Mouse (Mus musculus) midbrain, embryonic 16.5 days (tissue): ENCODE data around the gene Nell1. TPM values are rescaled to one million over a fixed set of nuclear protein-coding genes. Genes with fewer than 3 reads are reported as not detected.
"Not testable (repeated sequence)": the region's sequence is repeated elsewhere in the genome, so short reads cannot be mapped to it uniquely, and the experiment has no call there.

ENCODE experiments used
- ATAC-seq: fragments of 200-750 bp; cut with Nextera tagmentation; 2 replicates; pipeline ENCODE4 v1.8.0; 2017; ENCODE audit warnings: moderate TSS enrichment
- H3K27ac ChIP-seq: fragments of 300-500 bp; sonication (generic); 2 replicates; pipeline ENCODE4 v1.5.1; 2014; ENCODE audit warnings: mild to moderate bottlenecking, low read length, mixed read lengths
- H3K27me3 ChIP-seq: fragments of 300-500 bp; sonication (generic); 2 replicates; pipeline ENCODE4 v1.6.1; 2014; ENCODE audit warnings: low read depth, low read length, mixed read lengths; ENCODE audit not compliant: control insufficient read depth, insufficient read depth
- H3K36me3 ChIP-seq: fragments of 300-500 bp; sonication (generic); 2 replicates; pipeline ENCODE4 v1.6.1; 2014; ENCODE audit warnings: mild to moderate bottlenecking, low read length, moderate library complexity, mixed read lengths; ENCODE audit not compliant: control insufficient read depth, insufficient read depth
- H3K4me1 ChIP-seq: fragments of 300-500 bp; sonication (generic); 2 replicates; pipeline ENCODE4 v1.6.1; 2014; ENCODE audit warnings: mild to moderate bottlenecking, low read length, mixed read lengths; ENCODE audit not compliant: control insufficient read depth, insufficient read depth
- H3K4me2 ChIP-seq: fragments of 300-500 bp; sonication (generic); 2 replicates; pipeline ENCODE4 v1.6.1; 2014; ENCODE audit warnings: mild to moderate bottlenecking, low read length, mixed read lengths
- H3K4me3 ChIP-seq: fragments of 300-500 bp; sonication (generic); 2 replicates; pipeline ENCODE4 v1.5.1; 2014; ENCODE audit warnings: low read depth, mild to moderate bottlenecking, low read length, moderate library complexity, mixed read lengths
- H3K9ac ChIP-seq: fragments of 300-500 bp; sonication (generic); 2 replicates; pipeline ENCODE4 v1.6.1; 2014; ENCODE audit warnings: low read depth, low read length, mixed read lengths
- H3K9me3 ChIP-seq: fragments of 300-500 bp; sonication (generic); replicated peaks from 2 replicates; pipeline ENCODE4 v1.6.1; 2014; ENCODE audit warnings: mild to moderate bottlenecking, low read length, mixed read lengths; ENCODE audit not compliant: control insufficient read depth, poor library complexity, severe bottlenecking
- WGBS: fragments of 180-500 bp; shearing (Covaris S2); extraction: QIAGEN DNeasy Blood & Tissue Kit; methylation state at CpG from one replicate; pipeline ENCODE4 v1.1.7; 2014; 5-methylcytosine and 5-hydroxymethylcytosine counted together
- polyA plus RNA-seq: library from polyadenylated mRNA; unstranded; fragments of >200 nt; fragmentation: Nextera tagmentation; extraction: Ambion mirVana; gene quantifications from 2 replicates; pipeline ENCODE4 v1.2.1, GENCODE M21; 2015

The Nell1 gene
- polyA plus RNA-seq: 30.3 and 40.1 TPM in 2 replicates

- under 1% methylated on average over 37 of the region's 52 CpGs for WGBS
- Histone ChIP-seq H3K27ac (peak within 1 kb of the TSS; percentile 71), H3K4me2 (peak within 1 kb of the TSS; percentile 86), H3K4me3 (peak within 1 kb of the TSS; percentile 71), H3K4me1 (peaks cover 10% of the 10 kb centered on the region; the same call in 1 of the 2 replicates), H3K9ac (peak within 1 kb of the TSS; percentile 77), H3K36me3 (no peaks in the 10 kb centered on the region), H3K27me3 (peaks cover 24% of the 10 kb centered on the region; the same call in 1 of the 2 replicates), H3K9me3 (no peaks in the 10 kb centered on the region)
- peak; percentile 81 for ATAC-seq
Observed at GRCm38 (mm10) chr7:49974841-49975440, at the start of gene Nell1. Nell1 (plus strand) TSS chr7:49974864.

GRCm38 (mm10) chr7:49928571-49928970, 46.1 kb upstream of the Nell1 start:
- 65% methylated on average over 3 of the region's 3 CpGs for WGBS
- H3K27me3 ChIP-seq: no peaks in the 10 kb centered on the region
- H3K4me2 ChIP-seq: no peak overlapping the region
- ATAC-seq: no peak
- H3K9ac ChIP-seq: no peak overlapping the region
- no peak overlapping the region for H3K4me3 ChIP-seq
- H3K27ac ChIP-seq: no peak overlapping the region
- H3K4me1 ChIP-seq: no peaks in the 10 kb centered on the region
- H3K36me3 ChIP-seq: no peaks in the 10 kb centered on the region
- H3K9me3 ChIP-seq: no peaks in the 10 kb centered on the region

GRCm38 (mm10) chr7:49929999-49930398, 44.7 kb upstream of the Nell1 start:
- no peak overlapping the region for H3K27ac ChIP-seq
- H3K4me1 ChIP-seq: no peaks in the 10 kb centered on the region
- 28% methylated on average over 4 of the region's 4 CpGs for WGBS
- H3K4me3 ChIP-seq: no peak overlapping the region
- ATAC-seq: no peak
- no peaks in the 10 kb centered on the region for H3K27me3 ChIP-seq
- no peaks in the 10 kb centered on the region for H3K36me3 ChIP-seq
- H3K4me2 ChIP-seq: no peak overlapping the region
- H3K9me3 ChIP-seq: no peaks in the 10 kb centered on the region
- no peak overlapping the region for H3K9ac ChIP-seq

GRCm38 (mm10) chr7:49933386-49934115, 41.1 kb upstream of the Nell1 start:
- not testable (repeated sequence) for H3K4me2 ChIP-seq, ATAC-seq, H3K27ac ChIP-seq, H3K27me3 ChIP-seq, H3K9me3 ChIP-seq, H3K36me3 ChIP-seq, H3K4me3 ChIP-seq, H3K4me1 ChIP-seq, H3K9ac ChIP-seq
- 80% methylated on average over 14 of the region's 14 CpGs for WGBS

- Histone ChIP-seq H3K9me3 (no peaks in the 10 kb centered on the region), H3K4me2 (no peak overlapping the region), H3K4me3 (no peak overlapping the region), H3K27ac (no peak overlapping the region), H3K27me3 (no peaks in the 10 kb centered on the region), H3K36me3 (no peaks in the 10 kb centered on the region), H3K9ac (no peak overlapping the region), H3K4me1 (no peaks in the 10 kb centered on the region)
- no peak for ATAC-seq
- 90% methylated on average over 3 of the region's 3 CpGs for WGBS
Observed at GRCm38 (mm10) chr7:49936821-49937220, 37.8 kb upstream of the Nell1 start.

GRCm38 (mm10) chr7:49942023-49942422, 32.6 kb upstream of the Nell1 start:
- no peak overlapping the region for H3K4me2 ChIP-seq
- H3K9ac ChIP-seq: no peak overlapping the region
- no peaks in the 10 kb centered on the region for H3K27me3 ChIP-seq
- no peaks in the 10 kb centered on the region for H3K4me1 ChIP-seq
- H3K4me3 ChIP-seq: no peak overlapping the region
- WGBS: 60% methylated on average over 3 of the region's 3 CpGs
- H3K9me3 ChIP-seq: no peaks in the 10 kb centered on the region
- ATAC-seq: no peak
- H3K36me3 ChIP-seq: no peaks in the 10 kb centered on the region
- H3K27ac ChIP-seq: no peak overlapping the region

GRCm38 (mm10) chr7:49942490-49942889, 32.2 kb upstream of the Nell1 start:
- WGBS: 55% methylated on average over 5 of the region's 5 CpGs
- Histone ChIP-seq H3K36me3 (no peaks in the 10 kb centered on the region), H3K4me1 (no peaks in the 10 kb centered on the region), H3K9me3 (no peaks in the 10 kb centered on the region), H3K4me2 (no peak overlapping the region), H3K9ac (no peak overlapping the region), H3K27me3 (no peaks in the 10 kb centered on the region), H3K4me3 (no peak overlapping the region), H3K27ac (no peak overlapping the region)
- no peak for ATAC-seq

GRCm38 (mm10) chr7:49946691-49947090, 28.0 kb upstream of the Nell1 start:
- Histone ChIP-seq H3K27ac (no peak overlapping the region), H3K4me2 (no peak overlapping the region), H3K4me3 (no peak overlapping the region), H3K36me3 (no peaks in the 10 kb centered on the region), H3K27me3 (no peaks in the 10 kb centered on the region), H3K9ac (no peak overlapping the region), H3K4me1 (no peaks in the 10 kb centered on the region), H3K9me3 (no peaks in the 10 kb centered on the region)
- ATAC-seq: no peak
- 95% methylated on average over 9 of the region's 9 CpGs for WGBS

- no peak overlapping the region for H3K9ac ChIP-seq
- no peak overlapping the region for H3K4me3 ChIP-seq
- no peaks in the 10 kb centered on the region for H3K36me3 ChIP-seq
- no peaks in the 10 kb centered on the region for H3K9me3 ChIP-seq
- H3K27me3 ChIP-seq: no peaks in the 10 kb centered on the region
- H3K27ac ChIP-seq: no peak overlapping the region
- peak; percentile 52; the same call in 1 of the 2 replicates for ATAC-seq
- 33% methylated on average over 4 of the region's 4 CpGs for WGBS
- H3K4me2 ChIP-seq: no peak overlapping the region
- 0 out of 2 replicates have a peak, but pooled peaks cover 3% of the 10 kb centered on the region for H3K4me1 ChIP-seq
Observed at GRCm38 (mm10) chr7:49953546-49954181, 21.0 kb upstream of the Nell1 start.
